Mouse (Mus musculus) hindbrain, embryonic 12.5 days (tissue): ENCODE measurements at regions not wholly inside any gene's neighbourhood (a gene's known extent, or its start where the extent isn't known, plus 50 kb on each side); places are given as distances from the start of the nearest gene placed in this dataset.
A peak's percentile ranks its signal among the peaks of the same experiment; 100 is the strongest.

ENCODE experiments used
- ATAC-seq: fragments of 200-750 bp; cut with Nextera tagmentation; 2 replicates; pipeline ENCODE4 v1.8.0; 2017; ENCODE audit warnings: moderate TSS enrichment; ENCODE audit not compliant: low FRiP score
- H3K27ac ChIP-seq: fragments of 300-500 bp; sonication (generic); 2 replicates; pipeline ENCODE4 v1.5.1; 2016; ENCODE audit warnings: mild to moderate bottlenecking
- H3K27me3 ChIP-seq: fragments of 300-500 bp; sonication (generic); 2 replicates; pipeline ENCODE4 v1.6.1; 2016; ENCODE audit warnings: mild to moderate bottlenecking
- H3K36me3 ChIP-seq: fragments of 300-500 bp; sonication (generic); 2 replicates; pipeline ENCODE4 v1.6.1; 2016; ENCODE audit warnings: mild to moderate bottlenecking
- H3K4me1 ChIP-seq: fragments of 300-500 bp; sonication (generic); 2 replicates; pipeline ENCODE4 v1.6.1; 2016
- H3K4me2 ChIP-seq: fragments of 300-500 bp; sonication (generic); replicated peaks from 2 replicates; pipeline ENCODE4 v1.6.1; 2016; ENCODE audit warnings: mild to moderate bottlenecking
- H3K4me3 ChIP-seq: fragments of 300-500 bp; sonication (generic); 2 replicates; pipeline ENCODE4 v1.5.1; 2016; ENCODE audit warnings: mild to moderate bottlenecking
- H3K9ac ChIP-seq: fragments of 300-500 bp; sonication (generic); 2 replicates; pipeline ENCODE4 v1.6.1; 2016; ENCODE audit warnings: mild to moderate bottlenecking, moderate library complexity
- H3K9me3 ChIP-seq: fragments of 300-500 bp; sonication (generic); replicated peaks from 2 replicates; pipeline ENCODE4 v1.6.1; 2016; ENCODE audit warnings: mild to moderate bottlenecking
- WGBS: fragments of 180-500 bp; shearing (Covaris S2); methylation state at CpG from one replicate; pipeline ENCODE4 v1.1.7; 2016; 5-methylcytosine and 5-hydroxymethylcytosine counted together

DNA sequence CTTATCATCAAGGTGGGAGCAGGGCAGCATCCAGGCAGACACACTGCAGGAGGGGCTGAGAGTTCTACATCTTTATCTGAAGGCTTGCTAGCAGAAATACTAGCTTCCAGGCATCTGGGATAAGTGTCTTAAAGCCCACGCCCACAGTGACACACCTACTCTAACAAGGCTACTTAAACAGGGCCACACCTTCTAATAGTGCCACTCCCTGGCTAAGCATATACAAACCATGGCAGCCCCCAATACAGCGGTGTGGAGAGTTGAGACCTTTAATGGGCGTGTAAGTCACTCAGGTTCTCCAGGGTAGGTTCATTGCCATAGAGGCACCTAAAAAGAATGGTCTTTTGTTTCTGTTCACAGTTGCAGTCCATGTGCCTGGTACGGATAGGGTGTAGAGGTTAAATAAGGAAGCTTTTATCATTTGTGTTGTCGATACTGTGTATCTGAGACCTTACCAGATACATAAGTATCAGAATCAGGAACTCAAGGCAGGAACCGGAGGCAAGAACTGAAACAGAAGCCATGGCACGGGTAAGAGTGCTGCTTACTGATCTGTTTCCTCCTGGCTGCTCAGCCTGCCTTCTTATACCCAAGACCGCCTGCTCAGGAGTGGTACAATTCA is 69.0 kb upstream of the Atrnl1 start:
- H3K36me3 ChIP-seq: no peaks in the 10 kb centered on the region
- H3K4me1 ChIP-seq: peaks cover 22% of the 10 kb centered on the region
- no peak overlapping the region for H3K27ac ChIP-seq
- H3K9me3 ChIP-seq: no peaks in the 10 kb centered on the region
- H3K4me3 ChIP-seq: no peak overlapping the region
- no peak overlapping the region for H3K9ac ChIP-seq
- 89% methylated on average over 8 of the region's 8 CpGs for WGBS
- no peak overlapping the region for H3K4me2 ChIP-seq
- ATAC-seq: no peak
- H3K27me3 ChIP-seq: no peaks in the 10 kb centered on the region

DNA sequence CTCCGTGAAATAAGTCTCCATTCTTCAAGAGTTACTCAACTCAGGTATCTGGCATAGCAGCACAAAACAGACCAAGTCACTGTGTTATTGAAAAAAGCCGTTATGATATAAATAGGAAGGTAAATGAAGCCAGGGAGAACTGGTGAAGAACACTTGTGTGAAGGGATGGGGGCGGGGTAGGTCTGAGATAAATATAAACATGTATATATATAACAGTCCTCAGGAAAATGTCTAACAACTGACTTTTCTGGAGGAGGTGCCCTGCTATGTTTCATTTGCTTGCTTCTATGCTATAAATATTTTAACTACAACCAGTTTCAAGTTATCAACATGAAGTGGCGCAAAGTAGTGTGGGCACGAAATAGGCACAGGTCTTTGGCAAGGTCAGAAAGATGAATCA is 68.3 kb upstream of the Atrnl1 start:
- no peak overlapping the region for H3K9ac ChIP-seq
- peaks cover 18% of the 10 kb centered on the region for H3K4me1 ChIP-seq
- no peak overlapping the region for H3K4me2 ChIP-seq
- H3K36me3 ChIP-seq: no peaks in the 10 kb centered on the region
- no peak overlapping the region for H3K4me3 ChIP-seq
- H3K27me3 ChIP-seq: no peaks in the 10 kb centered on the region
- no peak overlapping the region for H3K27ac ChIP-seq
- 97% methylated on average over 5 of the region's 5 CpGs for WGBS
- no peaks in the 10 kb centered on the region for H3K9me3 ChIP-seq
- no peak for ATAC-seq

GRCm38 (mm10) chr19:57543681-57544214 is 67.1 kb upstream of the Atrnl1 start:
- ATAC-seq: peak; percentile 52; the same call in 1 of the 2 replicates
- H3K4me1 ChIP-seq: peaks cover 14% of the 10 kb centered on the region; the same call in 1 of the 2 replicates
- H3K9me3 ChIP-seq: no peaks in the 10 kb centered on the region
- 22% methylated on average over 13 of the region's 13 CpGs for WGBS
- no peaks in the 10 kb centered on the region for H3K27me3 ChIP-seq
- no peak overlapping the region for H3K9ac ChIP-seq
- H3K36me3 ChIP-seq: no peaks in the 10 kb centered on the region
- H3K27ac ChIP-seq: peak overlapping the region; percentile 35; the same call in 1 of the 2 replicates
- 0 out of 2 replicates have a peak overlapping the region, but pooled peaks have one; percentile 10 for H3K4me3 ChIP-seq
- peak overlapping the region; percentile 41 for H3K4me2 ChIP-seq

DNA sequence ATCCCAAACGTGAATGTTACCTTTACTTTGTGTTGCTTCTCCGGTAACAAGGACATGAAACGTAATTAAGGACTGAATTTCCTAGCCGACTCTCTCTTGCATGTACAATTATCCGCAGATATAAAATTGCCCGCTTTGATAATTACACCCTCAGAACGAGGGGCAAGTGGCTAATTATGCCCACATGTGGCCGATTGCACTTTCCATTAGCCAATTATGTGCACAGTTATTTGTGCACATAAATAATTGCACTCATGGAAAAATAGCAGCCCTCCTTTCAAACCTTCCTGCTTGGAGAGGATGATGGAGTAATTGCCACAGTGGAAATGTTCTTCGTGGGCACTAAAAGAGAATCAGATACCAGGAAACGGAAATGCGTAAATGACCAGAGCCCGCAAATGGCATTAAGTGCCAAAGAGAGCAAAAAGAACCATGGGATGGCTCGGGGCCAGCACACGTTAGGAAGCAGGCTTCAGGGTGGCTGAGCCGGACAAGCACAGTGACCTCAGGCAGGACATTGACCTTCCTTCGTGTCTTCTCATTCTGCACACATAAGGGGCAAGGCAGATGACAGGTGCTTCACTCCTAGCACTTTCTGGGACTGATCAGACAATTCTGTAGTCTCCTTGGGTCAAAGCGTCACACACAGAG is 66.5 kb upstream of the Atrnl1 start:
- Histone ChIP-seq H3K27me3 (no peaks in the 10 kb centered on the region), H3K9ac (no peak overlapping the region), H3K4me2 (no peak overlapping the region), H3K9me3 (no peaks in the 10 kb centered on the region), H3K4me3 (no peak overlapping the region), H3K36me3 (no peaks in the 10 kb centered on the region), H3K4me1 (peaks cover 14% of the 10 kb centered on the region; the same call in 1 of the 2 replicates), H3K27ac (peak overlapping the region; percentile 14; the same call in 1 of the 2 replicates)
- 74% methylated on average over 17 of the region's 17 CpGs for WGBS
- no peak for ATAC-seq

DNA sequence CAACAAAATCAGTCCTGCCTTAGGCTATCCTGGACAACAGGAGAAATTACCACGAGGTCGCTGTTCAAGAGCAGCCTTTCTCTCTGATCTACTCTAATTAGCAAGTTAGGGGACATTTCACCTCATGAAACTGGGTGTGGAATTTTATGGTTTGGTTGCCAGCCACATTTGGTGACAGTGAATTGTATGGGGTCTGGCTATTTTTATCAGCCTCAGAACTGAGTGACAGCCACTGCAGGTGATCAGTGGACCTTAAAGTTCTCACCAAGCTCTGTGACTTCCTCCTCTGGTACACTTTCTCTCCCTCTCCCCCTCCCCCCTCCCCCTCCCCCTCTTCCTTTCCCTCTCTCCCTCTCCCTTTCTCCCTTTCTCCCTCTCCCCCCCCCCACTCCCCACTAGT is 65.8 kb upstream of the Atrnl1 start:
- H3K27me3 ChIP-seq: no peaks in the 10 kb centered on the region
- no peak overlapping the region for H3K9ac ChIP-seq
- WGBS: 83% methylated on average over 2 of the region's 2 CpGs
- H3K36me3 ChIP-seq: no peaks in the 10 kb centered on the region
- H3K4me1 ChIP-seq: peaks cover 14% of the 10 kb centered on the region; the same call in 1 of the 2 replicates
- ATAC-seq: no peak
- H3K4me3 ChIP-seq: no peak overlapping the region
- no peak overlapping the region for H3K4me2 ChIP-seq
- H3K27ac ChIP-seq: no peak overlapping the region
- no peaks in the 10 kb centered on the region for H3K9me3 ChIP-seq

DNA sequence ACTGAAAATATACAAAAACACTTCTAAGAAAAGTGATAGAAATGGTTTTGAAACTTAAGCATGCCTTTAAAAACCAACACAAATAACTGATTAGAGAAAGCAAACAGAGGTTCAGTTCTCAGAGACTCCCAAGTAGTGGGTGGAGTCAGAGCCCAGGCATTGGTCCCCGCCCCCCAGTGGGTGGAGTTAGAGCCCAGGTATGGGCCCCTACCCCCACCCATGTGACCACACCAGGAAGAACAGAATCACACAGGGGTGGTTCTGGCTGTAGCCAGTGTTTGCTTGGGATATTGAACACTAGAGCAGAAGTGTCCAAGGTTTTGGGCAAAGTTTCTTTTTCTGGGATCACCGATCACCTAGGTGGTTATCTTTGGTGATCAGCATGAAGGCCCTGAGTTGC is 64.8 kb upstream of the Atrnl1 start:
- H3K4me3 ChIP-seq: no peak overlapping the region
- H3K4me1 ChIP-seq: peaks cover 14% of the 10 kb centered on the region; the same call in 1 of the 2 replicates
- H3K36me3 ChIP-seq: no peaks in the 10 kb centered on the region
- H3K27ac ChIP-seq: no peak overlapping the region
- no peak overlapping the region for H3K9ac ChIP-seq
- no peaks in the 10 kb centered on the region for H3K9me3 ChIP-seq
- no peaks in the 10 kb centered on the region for H3K27me3 ChIP-seq
- no peak for ATAC-seq
- WGBS: 75% methylated on average over 2 of the region's 2 CpGs
- no peak overlapping the region for H3K4me2 ChIP-seq

DNA sequence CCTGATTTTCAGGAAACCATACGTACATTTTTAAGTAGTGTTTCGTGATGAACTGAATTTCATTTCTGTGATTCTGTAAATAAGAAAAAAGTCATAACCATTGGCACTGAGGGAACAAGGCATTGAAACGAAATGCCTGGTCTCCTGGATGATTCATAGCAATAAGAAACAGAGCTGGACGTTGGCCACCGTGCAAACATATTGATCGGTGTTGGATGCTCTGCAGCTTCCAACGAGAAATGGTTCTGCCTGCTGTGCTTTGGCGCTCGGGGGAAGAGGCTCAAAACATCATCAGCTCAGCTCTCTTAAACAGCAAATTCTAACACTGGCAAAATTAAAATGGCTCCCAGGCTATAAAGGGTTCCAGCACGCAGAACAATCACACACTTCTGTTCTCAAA is 64.3 kb upstream of the Atrnl1 start:
- WGBS: 89% methylated on average over 10 of the region's 10 CpGs
- ATAC-seq: no peak
- Histone ChIP-seq H3K9me3 (no peaks in the 10 kb centered on the region), H3K27ac (no peak overlapping the region), H3K27me3 (no peaks in the 10 kb centered on the region), H3K4me3 (no peak overlapping the region), H3K9ac (no peak overlapping the region), H3K4me2 (no peak overlapping the region), H3K4me1 (peaks cover 14% of the 10 kb centered on the region; the same call in 1 of the 2 replicates), H3K36me3 (no peaks in the 10 kb centered on the region)

- Histone ChIP-seq H3K27ac (no peak overlapping the region), H3K27me3 (no peaks in the 10 kb centered on the region), H3K4me1 (peaks cover 18% of the 10 kb centered on the region), H3K9me3 (no peaks in the 10 kb centered on the region), H3K4me2 (no peak overlapping the region), H3K4me3 (no peak overlapping the region), H3K36me3 (no peaks in the 10 kb centered on the region), H3K9ac (no peak overlapping the region)
- 92% methylated on average over 11 of the region's 11 CpGs for WGBS
- no peak for ATAC-seq
Observed at GRCm38 (mm10) chr19:57548093-57548492, 62.7 kb upstream of the Atrnl1 start.

DNA sequence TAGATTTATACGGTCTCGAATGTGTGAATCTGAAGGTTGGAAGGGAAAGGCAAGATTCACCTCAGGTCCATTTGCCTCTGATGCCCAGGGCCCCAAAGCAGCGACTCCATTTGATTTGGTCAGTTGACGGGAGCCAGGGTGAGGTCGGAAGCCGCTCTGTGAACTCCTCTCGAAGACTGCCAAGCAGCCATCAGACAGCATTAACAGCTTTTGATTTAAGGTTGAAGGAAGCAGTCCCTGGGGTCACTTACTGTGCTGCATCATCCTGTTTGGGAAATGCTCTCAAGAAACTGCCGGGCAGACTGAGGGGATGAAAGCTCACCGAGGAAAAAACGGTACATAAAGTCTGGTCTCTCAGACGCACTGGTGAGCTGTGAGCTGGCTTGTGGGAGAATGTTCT is 62.2 kb upstream of the Atrnl1 start:
- no peaks in the 10 kb centered on the region for H3K36me3 ChIP-seq

GRCm38 (mm10) chr19:57552964-57553740 is 57.7 kb upstream of the Atrnl1 start:
- Histone ChIP-seq H3K4me2 (no peak overlapping the region), H3K4me1 (peaks cover 5% of the 10 kb centered on the region), H3K36me3 (no peaks in the 10 kb centered on the region), H3K9me3 (0 out of 2 replicates have a peak, but pooled peaks cover 4% of the 10 kb centered on the region), H3K9ac (no peak overlapping the region), H3K27me3 (no peaks in the 10 kb centered on the region), H3K4me3 (no peak overlapping the region), H3K27ac (no peak overlapping the region)
- no peak for ATAC-seq
- 62% methylated on average over 11 of the region's 11 CpGs for WGBS

More for the DNA sequence above, 62.2 kb upstream of the Atrnl1 start:
- ATAC-seq: no peak
- H3K4me1 ChIP-seq: peaks cover 13% of the 10 kb centered on the region
- no peak overlapping the region for H3K9ac ChIP-seq
- H3K9me3 ChIP-seq: no peaks in the 10 kb centered on the region
- no peak overlapping the region for H3K27ac ChIP-seq
- no peak overlapping the region for H3K4me2 ChIP-seq
- no peak overlapping the region for H3K4me3 ChIP-seq
- H3K27me3 ChIP-seq: no peaks in the 10 kb centered on the region
- WGBS: 75% methylated on average over 11 of the region's 11 CpGs

GRCm38 (mm10) chr19:57554086-57554485 is 56.7 kb upstream of the Atrnl1 start:
- H3K27ac ChIP-seq: no peak overlapping the region
- no peaks in the 10 kb centered on the region for H3K36me3 ChIP-seq
- H3K9me3 ChIP-seq: 0 out of 2 replicates have a peak, but pooled peaks cover 4% of the 10 kb centered on the region
- 93% methylated on average over 6 of the region's 6 CpGs for WGBS
- peaks cover 5% of the 10 kb centered on the region for H3K4me1 ChIP-seq
- H3K9ac ChIP-seq: no peak overlapping the region
- no peaks in the 10 kb centered on the region for H3K27me3 ChIP-seq
- ATAC-seq: no peak
- no peak overlapping the region for H3K4me2 ChIP-seq
- H3K4me3 ChIP-seq: no peak overlapping the region

GRCm38 (mm10) chr19:57555313-57555712 is 55.5 kb upstream of the Atrnl1 start:
- no peak overlapping the region for H3K27ac ChIP-seq
- H3K4me1 ChIP-seq: peaks cover 5% of the 10 kb centered on the region
- no peak overlapping the region for H3K4me2 ChIP-seq
- H3K9ac ChIP-seq: no peak overlapping the region
- 0 out of 2 replicates have a peak, but pooled peaks cover 4% of the 10 kb centered on the region for H3K9me3 ChIP-seq
- no peaks in the 10 kb centered on the region for H3K27me3 ChIP-seq
- ATAC-seq: no peak
- no peaks in the 10 kb centered on the region for H3K36me3 ChIP-seq
- H3K4me3 ChIP-seq: no peak overlapping the region
- 48% methylated on average over 5 of the region's 5 CpGs for WGBS
